Mouse (Mus musculus): Measurements from ENCODE around the gene Pip4k2c. TPM values are rescaled to one million over a fixed set of nuclear protein-coding genes. Genes with fewer than 3 reads are reported as not detected.
A peak's percentile ranks its signal among the peaks of the same experiment; 100 is the strongest.

Gene Pip4k2c
- total RNA-seq, 2 experiments from 2014 or later: 7.6 to 7.9 TPM

DNA sequence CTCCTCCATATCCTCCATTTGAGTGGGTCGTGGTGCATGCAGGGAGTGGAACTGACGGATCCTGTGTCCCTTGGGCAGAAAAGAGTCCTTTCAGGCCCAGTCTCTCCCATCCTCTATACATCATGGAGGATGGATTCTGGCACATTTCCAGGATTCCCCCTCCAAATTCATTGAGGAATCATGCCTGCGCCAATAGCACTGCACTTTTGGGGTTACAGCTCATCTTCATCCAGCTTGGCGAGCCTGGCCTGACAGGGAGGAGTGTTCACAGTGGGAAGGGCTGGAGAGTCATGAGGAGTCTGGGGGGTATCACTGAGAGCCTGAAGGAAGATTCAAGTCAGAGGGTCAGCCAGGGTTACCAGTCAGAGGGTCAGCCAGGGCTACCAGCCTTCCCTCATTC, 28.8 kb downstream of the Pip4k2c start:
- peak overlapping the region; percentile 67 for H3K4me3 ChIP-seq
- intact Hi-C loops (cut with DNase I): no loop called here
- peak overlapping the region; percentile 78 for H3K27ac ChIP-seq
- no peak for TF ChIP-seq CTCF (IDR thresholded peaks at IDR 0.05)
- no peak for DNase-seq

GRCm38 (mm10) chr10:127181566-127181965, 29.8 kb downstream of the Pip4k2c start:
- no peak for TF ChIP-seq CTCF (IDR thresholded peaks at IDR 0.05)
- H3K4me3 ChIP-seq: peak overlapping the region; percentile 73
- peak overlapping the region; percentile 78 for H3K27ac ChIP-seq
- DNase-seq: no peak
- intact Hi-C loops (cut with DNase I): no loop called here

DNA sequence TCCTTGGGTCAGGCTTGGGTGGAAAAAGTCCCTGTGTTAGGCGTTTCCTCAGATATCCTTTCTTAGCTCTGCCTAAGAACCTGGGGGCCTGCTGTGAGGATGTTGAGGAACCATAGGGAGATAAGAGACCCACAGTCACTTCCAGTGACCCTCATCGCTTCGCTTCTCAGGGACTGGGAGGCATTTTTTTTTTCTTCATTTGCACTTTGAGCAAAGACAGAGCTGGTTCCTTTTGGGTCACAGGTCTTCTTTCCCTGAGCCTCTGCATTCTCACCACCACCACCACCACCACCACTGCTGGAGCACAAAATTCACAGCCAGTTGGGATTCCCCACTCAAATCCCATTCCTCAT, 30.7 kb downstream of the Pip4k2c start:
- peak; percentile 15 for DNase-seq
- H3K4me3 ChIP-seq: peak overlapping the region; percentile 73
- TF ChIP-seq CTCF (IDR thresholded peaks at IDR 0.05): no peak
- peak overlapping the region; percentile 74 for H3K27ac ChIP-seq
- intact Hi-C loops (cut with DNase I): no loop called here

- Histone ChIP-seq H3K4me3 (peak within 1 kb of the TSS; percentile 73), H3K27ac (peak within 1 kb of the TSS; percentile 74)
- peak; percentile 32 for DNase-seq
- intact Hi-C loops (cut with DNase I): loop anchor here (5.0 to 10.0 kb wide), 2 partner anchors 32 to 155 kb away; partner anchors contain the start of gene Pip4k2c
- no peak for TF ChIP-seq CTCF (IDR thresholded peaks at IDR 0.05)
These were observed 31.3 kb downstream of the Pip4k2c start, which contains the start of gene Slc26a10 for GRCm38 (mm10) chr10:127179871-127180694. TSS of gene Slc26a10 (minus strand) at chr10:127180645.

DNA sequence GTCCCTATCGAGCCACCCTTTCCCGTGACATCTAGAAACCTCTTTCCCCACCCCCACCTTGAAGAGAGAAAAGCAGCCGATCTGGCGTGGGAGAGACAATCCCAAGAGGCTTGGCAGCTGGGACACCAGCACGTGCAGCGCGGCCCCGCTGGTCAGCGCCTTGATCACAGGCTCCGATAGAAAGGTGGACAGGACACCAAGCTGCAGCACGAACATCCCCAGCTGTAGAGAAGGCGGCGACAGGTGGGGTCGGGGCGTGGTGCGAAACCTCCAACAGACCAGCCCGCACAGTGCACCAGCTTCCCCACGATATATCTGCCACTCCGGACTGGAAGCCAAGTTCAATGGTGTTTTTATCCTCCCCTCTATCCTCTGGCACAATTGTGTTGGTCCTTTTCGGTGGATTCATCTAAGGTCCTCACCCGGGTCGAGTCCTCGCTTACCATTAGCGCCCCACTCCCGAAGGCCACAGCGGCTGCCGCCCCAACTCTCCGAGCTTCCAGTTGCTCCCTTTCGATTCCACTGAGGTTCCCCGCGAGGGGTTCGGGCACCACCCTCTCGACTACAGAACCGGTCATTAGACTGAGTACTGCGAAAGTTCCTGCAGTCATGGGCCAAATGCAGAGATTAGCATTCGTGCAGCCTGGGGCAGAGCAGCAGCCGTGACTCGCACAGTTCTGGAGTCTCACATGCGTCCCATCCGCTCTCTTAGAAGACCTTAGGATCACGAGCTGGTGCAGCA, 32.9 kb downstream of the Pip4k2c start:
- intact Hi-C loops (cut with DNase I): loop anchor here (5.0 to 10.0 kb wide), 2 partner anchors 34 to 156 kb away; partner anchors contain the start of gene Pip4k2c
- H3K27ac ChIP-seq: peak overlapping the region; percentile 62; the same call in 1 of the 2 replicates
- peak; percentile 21 for DNase-seq

DNA sequence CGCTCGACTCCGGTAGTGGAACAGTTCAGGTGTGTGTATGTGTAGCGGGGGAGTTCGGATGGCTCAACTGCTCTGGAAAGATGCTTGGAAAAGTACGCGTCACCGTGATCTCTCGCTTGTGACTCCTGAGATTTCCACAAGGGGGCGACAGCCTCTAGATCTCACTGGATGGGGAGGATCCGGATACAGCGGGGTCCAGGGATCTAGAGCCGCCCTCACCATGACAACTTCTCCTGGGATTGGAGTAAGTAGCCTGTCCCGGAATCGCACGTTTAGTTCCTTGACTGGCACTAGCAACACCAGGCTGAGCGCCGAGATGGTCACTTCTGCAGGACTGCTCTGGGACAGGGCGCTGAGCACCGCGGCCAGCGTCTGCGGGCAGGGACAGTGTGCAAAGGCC, 33.7 kb downstream of the Pip4k2c start:
- Histone ChIP-seq H3K4me3 (peak overlapping the region; percentile 73), H3K27ac (peak overlapping the region; percentile 62)
- peak; percentile 88 for TF ChIP-seq CTCF (IDR thresholded peaks at IDR 0.05)
- DNase-seq: peak; percentile 79
- intact Hi-C loops (cut with DNase I): loop anchor here (1.0 to 10.0 kb wide), 3 partner anchors 35 to 157 kb away; partner anchors contain the start of gene Pip4k2c

More for the DNA sequence above, 32.9 kb downstream of the Pip4k2c start:
- peak overlapping the region; percentile 73 for H3K4me3 ChIP-seq
- TF ChIP-seq CTCF (IDR thresholded peaks at IDR 0.05): no peak

- Histone ChIP-seq H3K27ac (no peak overlapping the region), H3K4me3 (no peak overlapping the region; the same call in 1 of the 2 replicates)
- no peak for DNase-seq
- intact Hi-C loops (cut with DNase I): loop anchor here (1.0 to 10.0 kb wide), 3 partner anchors 35 to 158 kb away; partner anchors contain the start of gene Pip4k2c
- no peak for TF ChIP-seq CTCF (IDR thresholded peaks at IDR 0.05)
These were observed 34.1 kb downstream of the Pip4k2c start for GRCm38 (mm10) chr10:127177235-127177634.

- Histone ChIP-seq H3K27ac (no peak overlapping the region), H3K4me3 (no peak overlapping the region)
- no peak for TF ChIP-seq CTCF (IDR thresholded peaks at IDR 0.05)
- intact Hi-C loops (cut with DNase I): loop anchor here (1.0 to 10.0 kb wide), 3 partner anchors 36 to 158 kb away; partner anchors contain the start of gene Pip4k2c
- DNase-seq: no peak
These were observed 34.6 kb downstream of the Pip4k2c start for GRCm38 (mm10) chr10:127176756-127177155.

GRCm38 (mm10) chr10:127176228-127176627, 35.2 kb downstream of the Pip4k2c start:
- Histone ChIP-seq H3K4me3 (no peak overlapping the region), H3K27ac (no peak overlapping the region)
- TF ChIP-seq CTCF (IDR thresholded peaks at IDR 0.05): no peak
- intact Hi-C loops (cut with DNase I): loop anchor here (5.0 to 10.0 kb wide), 2 partner anchors 36 to 159 kb away; partner anchors contain the start of gene Pip4k2c
- no peak for DNase-seq

DNA sequence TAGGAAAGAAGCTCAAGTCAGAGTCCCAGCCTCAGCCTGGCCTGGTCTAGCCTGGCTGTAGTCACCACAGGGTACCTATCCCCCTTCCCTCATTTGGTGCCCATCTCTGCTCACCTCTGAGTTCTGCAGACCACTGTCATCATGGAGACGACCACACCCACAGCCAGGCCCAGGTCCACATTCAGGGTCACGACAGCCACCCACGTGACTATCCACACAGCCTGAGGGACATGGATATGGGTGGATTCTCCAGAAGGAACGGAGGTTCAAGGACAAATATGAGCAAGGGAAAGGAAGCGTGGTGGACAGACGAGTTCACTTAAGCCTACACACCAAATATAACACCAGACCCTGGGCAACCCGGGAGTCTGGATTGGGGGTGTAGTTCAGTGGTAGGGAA, 37.2 kb downstream of the Pip4k2c start:
- no peak for TF ChIP-seq CTCF (IDR thresholded peaks at IDR 0.05)
- H3K27ac ChIP-seq: no peak overlapping the region
- intact Hi-C loops (cut with DNase I): loop anchor here (10.0 kb wide), 1 partner anchor 161 kb away; no protein-coding TSS in a partner anchor
- DNase-seq: no peak
- no peak overlapping the region for H3K4me3 ChIP-seq

DNA sequence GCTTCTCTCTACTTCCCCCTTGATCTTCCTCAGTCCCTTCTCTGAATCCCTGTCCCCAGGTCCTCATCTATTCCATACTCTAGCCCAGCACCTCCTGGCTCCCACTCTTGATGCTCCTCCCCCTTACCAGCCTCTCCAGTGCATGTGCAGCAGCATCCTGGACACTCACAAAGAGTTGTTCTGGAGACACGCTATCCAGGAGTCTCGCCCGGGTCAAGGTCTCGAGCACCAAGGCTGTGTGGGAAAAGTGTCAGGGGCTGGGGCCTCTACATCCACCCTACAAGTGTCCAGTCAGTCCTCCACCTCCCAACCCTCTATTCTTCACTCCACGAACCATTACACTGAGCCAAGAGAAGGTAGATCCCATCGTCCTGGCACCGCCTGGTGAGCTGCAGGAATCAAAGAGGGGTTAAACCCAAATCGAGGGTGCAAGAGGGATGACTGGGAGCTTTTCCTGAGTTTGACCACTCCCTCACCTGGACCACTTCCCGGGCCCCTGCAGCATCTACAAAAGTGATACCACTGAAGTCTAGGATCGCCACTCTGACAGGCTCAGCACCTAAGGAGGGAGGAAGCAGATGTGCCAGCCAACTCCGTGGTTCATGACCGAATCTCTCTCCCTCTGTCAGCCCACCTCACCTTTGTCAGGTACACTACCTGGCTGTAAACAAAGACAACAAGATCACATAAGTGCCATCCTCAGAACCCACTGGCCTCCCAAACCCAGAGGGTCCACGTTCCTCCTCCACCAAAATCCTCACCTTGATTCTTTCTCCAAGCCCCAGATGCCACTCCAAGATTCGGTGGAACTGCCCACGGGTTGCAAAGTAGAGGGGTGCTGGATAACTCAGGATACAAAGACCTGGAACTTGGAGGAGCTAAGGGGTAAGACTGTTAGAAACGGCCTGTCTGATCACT, 38.0 kb downstream of the Pip4k2c start:
- intact Hi-C loops (cut with DNase I): loop anchor here (10.0 kb wide), 1 partner anchor 161 kb away; no protein-coding TSS in a partner anchor
- H3K4me3 ChIP-seq: no peak overlapping the region
- no peak for DNase-seq
- no peak overlapping the region for H3K27ac ChIP-seq
- TF ChIP-seq CTCF (IDR thresholded peaks at IDR 0.05): no peak
